In genomic region chr2:80616854-80617737, GRCm38 (mm10) we compare ENCODE assay signal across 8 mouse cellular contexts. TPM values are rescaled to one million over a fixed set of nuclear protein-coding genes. Genes with fewer than 3 reads are reported as not detected.
DNase-seq lines count a peak whose midpoint lies in the region; ATAC-seq lines count a peak whose summit lies in the region.

Gene Dusp19 (plus strand): TSS chr2:80617045.
Gene Nup35 (plus strand): TSS chr2:80617236.

- peaks cover 6% of the 10 kb centered on the region for H3K4me1 ChIP-seq in hindbrain, embryonic 12.5 days

- no peaks in the 10 kb centered on the region; the same call in 1 of the 2 replicates for H3K36me3 ChIP-seq in hindbrain, embryonic 12.5 days

- H3K9me3 ChIP-seq in hindbrain, embryonic 12.5 days (replicated peaks) = no peaks in the 10 kb centered on the region

- H3K4me2 ChIP-seq in hindbrain, embryonic 12.5 days (replicated peaks) = peak within 1 kb of the TSS; percentile 65

- peak within 1 kb of the TSS; percentile 48 for H3K4me3 ChIP-seq in hindbrain, embryonic 12.5 days

- 2% methylated on average over 21 of the region's 21 CpGs for WGBS in hindbrain, embryonic 12.5 days

- peak; percentile 95 for DNase-seq in MN1 (ENCODE audit: low spot score)
- DNase-seq in cerebellum, adult 9-10 months = peak; percentile 97
- peak; percentile 90 to 99 for DNase-seq in frontal cortex, adult 2 months (ENCODE audit: extremely low spot score in 1 of 2, low spot score in 1 of 2)
- peak; percentile 97 for DNase-seq in layer of hippocampus, postnatal 14 days (ENCODE audit: low spot score in 2 of 2)
- peak; percentile 97 for DNase-seq in lung, postnatal 14 days
- peak; percentile 83 for DNase-seq in retina, adult 2 months (ENCODE audit: low read depth, low spot score)
- DNase-seq in thymus, postnatal 36 days = peak; percentile 94 to 95

- H3K27ac ChIP-seq in hindbrain, embryonic 12.5 days = peak within 1 kb of the TSS; percentile 72

- H3K27me3 ChIP-seq in hindbrain, embryonic 12.5 days = no peaks in the 10 kb centered on the region

- peak within 1 kb of the TSS; percentile 60 for H3K9ac ChIP-seq in hindbrain, embryonic 12.5 days

- ATAC-seq in hindbrain, embryonic 12.5 days (ENCODE audit: low FRiP score) = peak; percentile 100

RNA-seq across cellular contexts. Expression of gene Dusp19, which starts in this region (rescaled TPM):
- 14.0 and 14.4 TPM in 2 replicates for polyA plus RNA-seq in frontal cortex, adult 2 months (2012; rRNA removed)
- polyA plus RNA-seq in hindbrain, embryonic 12.5 days (2016; fragmentation: Nextera tagmentation; extraction: Ambion mirVana) = 21.2 and 22.7 TPM in 2 replicates
- total RNA-seq in layer of hippocampus, postnatal 14 days (2021) = 10 to 100 TPM; 20.1 to 23.6 TPM

RNA-seq across cellular contexts. Expression of gene Nup35, which starts in this region (rescaled TPM):
- polyA plus RNA-seq in frontal cortex, adult 2 months (2012; rRNA removed) = 22.9 and 28.2 TPM in 2 replicates
- polyA plus RNA-seq in hindbrain, embryonic 12.5 days (2016; fragmentation: Nextera tagmentation; extraction: Ambion mirVana) = 52.3 and 53.0 TPM in 2 replicates
- total RNA-seq in layer of hippocampus, postnatal 14 days (2021) = 10 to 100 TPM; 15.7 to 23.5 TPM

Comparison
In these comparisons a context has a peak if more than half of its experiments do, and no peak if none do; other contexts are left out.
1. Peak in every context shown above with its lines: DNase-seq, ATAC-seq, H3K4me3 ChIP-seq and H3K27ac ChIP-seq.